Mouse (Mus musculus): ENCODE results near the gene Glrx. TPM values are rescaled to one million over a fixed set of nuclear protein-coding genes. Genes with fewer than 3 reads are reported as not detected.
"Not testable (repeated sequence)": the region's sequence is repeated elsewhere in the genome, so short reads cannot be mapped to it uniquely, and the experiment has no call there.

Glrx gene
- polyA plus RNA-seq, 1 experiment from 2014 or later, result 86.1 TPM

- Histone ChIP-seq H3K27ac (replicated peaks) (no peak overlapping the region), H3K27me3 (replicated peaks) (no peaks in the 10 kb centered on the region), H3K36me3 (peaks cover 6% of the 10 kb centered on the region), H3K9ac (replicated peaks) (no peak overlapping the region), H3K4me3 (replicated peaks) (no peak overlapping the region), H3K9me3 (replicated peaks) (no peaks in the 10 kb centered on the region), H3K4me1 (no peaks in the 10 kb centered on the region), H3K4me2 (no peak overlapping the region)
- ATAC-seq (ENCODE audit: low FRiP score), result no peak
- WGBS, result 96% methylated on average over 2 of the region's 2 CpGs
Observed at GRCm38 (mm10) chr13:75867876-75868275, 28.2 kb downstream of the Glrx start.

- H3K36me3 ChIP-seq, result peaks cover 17% of the 10 kb centered on the region
- WGBS, result 95% methylated on average over 4 of the region's 4 CpGs
- H3K4me2 ChIP-seq, result no peak overlapping the region
Observed at GRCm38 (mm10) chr13:75874608-75875376, 35.1 kb downstream of the Glrx start.

GRCm38 (mm10) chr13:75876188-75876587, 36.5 kb downstream of the Glrx start:
- not testable (repeated sequence) for H3K4me1 ChIP-seq; H3K27me3 ChIP-seq (replicated peaks); H3K27ac ChIP-seq (replicated peaks); H3K9me3 ChIP-seq (replicated peaks); H3K9ac ChIP-seq (replicated peaks); H3K4me3 ChIP-seq (replicated peaks); H3K4me2 ChIP-seq; ATAC-seq (ENCODE audit: low FRiP score)
- H3K36me3 ChIP-seq, result peaks cover 16% of the 10 kb centered on the region
- WGBS, result 69% methylated on average over 6 of the region's 7 CpGs

More at GRCm38 (mm10) chr13:75874608-75875376, 35.1 kb downstream of the Glrx start:
- H3K27me3 ChIP-seq (replicated peaks), result no peaks in the 10 kb centered on the region
- no peak for ATAC-seq (ENCODE audit: low FRiP score)
- H3K4me1 ChIP-seq, result no peaks in the 10 kb centered on the region
- H3K27ac ChIP-seq (replicated peaks), result no peak overlapping the region
- H3K4me3 ChIP-seq (replicated peaks), result no peak overlapping the region
- H3K9ac ChIP-seq (replicated peaks), result no peak overlapping the region
- H3K9me3 ChIP-seq (replicated peaks), result no peaks in the 10 kb centered on the region

- H3K4me2 ChIP-seq, result no peak overlapping the region
- H3K27me3 ChIP-seq (replicated peaks), result no peaks in the 10 kb centered on the region
- H3K4me3 ChIP-seq (replicated peaks), result no peak overlapping the region
- H3K27ac ChIP-seq (replicated peaks), result no peak overlapping the region
- no peak overlapping the region for H3K9ac ChIP-seq (replicated peaks)
- H3K4me1 ChIP-seq, result no peaks in the 10 kb centered on the region
- 87% methylated on average over 6 of the region's 6 CpGs for WGBS
- no peaks in the 10 kb centered on the region for H3K9me3 ChIP-seq (replicated peaks)
- no peak for ATAC-seq (ENCODE audit: low FRiP score)
- peaks cover 16% of the 10 kb centered on the region for H3K36me3 ChIP-seq
Observed at GRCm38 (mm10) chr13:75876592-75876991, 36.9 kb downstream of the Glrx start.

GRCm38 (mm10) chr13:75877907-75878306, 38.2 kb downstream of the Glrx start:
- Histone ChIP-seq H3K27me3 (replicated peaks) (no peaks in the 10 kb centered on the region), H3K9ac (replicated peaks) (no peak overlapping the region), H3K36me3 (peaks cover 20% of the 10 kb centered on the region), H3K4me3 (replicated peaks) (no peak overlapping the region), H3K9me3 (replicated peaks) (no peaks in the 10 kb centered on the region), H3K4me1 (no peaks in the 10 kb centered on the region), H3K4me2 (no peak overlapping the region), H3K27ac (replicated peaks) (no peak overlapping the region)
- ATAC-seq (ENCODE audit: low FRiP score), result peak; percentile 80

- no peaks in the 10 kb centered on the region for H3K4me1 ChIP-seq
- H3K9me3 ChIP-seq (replicated peaks), result no peaks in the 10 kb centered on the region
- H3K36me3 ChIP-seq, result peaks cover 14% of the 10 kb centered on the region
- H3K9ac ChIP-seq (replicated peaks), result no peak overlapping the region
- no peaks in the 10 kb centered on the region for H3K27me3 ChIP-seq (replicated peaks)
- 81% methylated on average over 3 of the region's 3 CpGs for WGBS
- H3K4me3 ChIP-seq (replicated peaks), result no peak overlapping the region
- H3K27ac ChIP-seq (replicated peaks), result no peak overlapping the region
- no peak overlapping the region for H3K4me2 ChIP-seq
- no peak for ATAC-seq (ENCODE audit: low FRiP score)
Observed at GRCm38 (mm10) chr13:75879756-75880155, 40.1 kb downstream of the Glrx start.

GRCm38 (mm10) chr13:75880501-75880900, 40.8 kb downstream of the Glrx start:
- Histone ChIP-seq H3K27me3 (replicated peaks) (no peaks in the 10 kb centered on the region), H3K9me3 (replicated peaks) (no peaks in the 10 kb centered on the region), H3K36me3 (peaks cover 13% of the 10 kb centered on the region), H3K27ac (replicated peaks) (no peak overlapping the region), H3K4me1 (no peaks in the 10 kb centered on the region), H3K9ac (replicated peaks) (no peak overlapping the region), H3K4me2 (no peak overlapping the region), H3K4me3 (replicated peaks) (no peak overlapping the region)
- 47% methylated on average over 2 of the region's 2 CpGs for WGBS
- no peak for ATAC-seq (ENCODE audit: low FRiP score)

- no peaks in the 10 kb centered on the region for H3K27me3 ChIP-seq (replicated peaks)
- H3K9ac ChIP-seq (replicated peaks), result no peak overlapping the region
- H3K36me3 ChIP-seq, result peaks cover 10% of the 10 kb centered on the region; the same call in 1 of the 2 replicates
- H3K4me2 ChIP-seq, result no peak overlapping the region
- H3K27ac ChIP-seq (replicated peaks), result no peak overlapping the region
- WGBS, result 72% methylated on average over 3 of the region's 3 CpGs
- 0 out of 2 replicates have a peak, but pooled peaks cover 5% of the 10 kb centered on the region for H3K9me3 ChIP-seq (replicated peaks)
- no peaks in the 10 kb centered on the region for H3K4me1 ChIP-seq
- no peak for ATAC-seq (ENCODE audit: low FRiP score)
- H3K4me3 ChIP-seq (replicated peaks), result no peak overlapping the region
Observed at GRCm38 (mm10) chr13:75883792-75884191, 44.1 kb downstream of the Glrx start.

- no peaks in the 10 kb centered on the region for H3K4me1 ChIP-seq
- no peak overlapping the region for H3K4me3 ChIP-seq (replicated peaks)
- H3K9me3 ChIP-seq (replicated peaks), result no peaks in the 10 kb centered on the region
- H3K9ac ChIP-seq (replicated peaks), result no peak overlapping the region
- no peak overlapping the region for H3K4me2 ChIP-seq
- no peak overlapping the region for H3K27ac ChIP-seq (replicated peaks)
- H3K27me3 ChIP-seq (replicated peaks), result no peaks in the 10 kb centered on the region
- peaks cover 26% of the 10 kb centered on the region for H3K36me3 ChIP-seq
- no peak for ATAC-seq (ENCODE audit: low FRiP score)
- 87% methylated on average over 4 of the region's 4 CpGs for WGBS
Observed at GRCm38 (mm10) chr13:75891868-75892267, 52.2 kb downstream of the Glrx start.

- H3K27ac ChIP-seq (replicated peaks), result no peak overlapping the region
- no peaks in the 10 kb centered on the region for H3K9me3 ChIP-seq (replicated peaks)
- H3K4me1 ChIP-seq, result no peaks in the 10 kb centered on the region
- no peak for ATAC-seq (ENCODE audit: low FRiP score)
- WGBS, result 81% methylated on average over 3 of the region's 3 CpGs
- peaks cover 26% of the 10 kb centered on the region for H3K36me3 ChIP-seq
- H3K9ac ChIP-seq (replicated peaks), result no peak overlapping the region
- H3K27me3 ChIP-seq (replicated peaks), result no peaks in the 10 kb centered on the region
- no peak overlapping the region for H3K4me2 ChIP-seq
- H3K4me3 ChIP-seq (replicated peaks), result no peak overlapping the region
Observed at GRCm38 (mm10) chr13:75892291-75892690, 52.6 kb downstream of the Glrx start.

GRCm38 (mm10) chr13:75892876-75893275, 53.2 kb downstream of the Glrx start:
- peaks cover 26% of the 10 kb centered on the region for H3K36me3 ChIP-seq
- 85% methylated on average over 6 of the region's 6 CpGs for WGBS
- no peaks in the 10 kb centered on the region for H3K9me3 ChIP-seq (replicated peaks)
- H3K4me3 ChIP-seq (replicated peaks), result no peak overlapping the region
- no peak overlapping the region for H3K9ac ChIP-seq (replicated peaks)
- H3K4me2 ChIP-seq, result no peak overlapping the region
- no peak for ATAC-seq (ENCODE audit: low FRiP score)
- H3K27me3 ChIP-seq (replicated peaks), result no peaks in the 10 kb centered on the region
- H3K27ac ChIP-seq (replicated peaks), result no peak overlapping the region
- H3K4me1 ChIP-seq, result no peaks in the 10 kb centered on the region
